Mouse (Mus musculus) induced T-regulatory cell, adult 2 months (primary cell): ENCODE data around the gene Xbp1.

Experiments
- DNase-seq: peaks from one replicate; pipeline ENCODE4 v3.0.0-alpha.2; 2012; ENCODE audit warnings: low read depth

Xbp1 gene

GRCm38 (mm10) chr11:5571856-5572255 lies 51.4 kb downstream of the Xbp1 start:
- DNase-seq, result no peak

- no peak for DNase-seq
Measured at GRCm38 (mm10) chr11:5573821-5574220, 53.4 kb downstream of the Xbp1 start.

DNA sequence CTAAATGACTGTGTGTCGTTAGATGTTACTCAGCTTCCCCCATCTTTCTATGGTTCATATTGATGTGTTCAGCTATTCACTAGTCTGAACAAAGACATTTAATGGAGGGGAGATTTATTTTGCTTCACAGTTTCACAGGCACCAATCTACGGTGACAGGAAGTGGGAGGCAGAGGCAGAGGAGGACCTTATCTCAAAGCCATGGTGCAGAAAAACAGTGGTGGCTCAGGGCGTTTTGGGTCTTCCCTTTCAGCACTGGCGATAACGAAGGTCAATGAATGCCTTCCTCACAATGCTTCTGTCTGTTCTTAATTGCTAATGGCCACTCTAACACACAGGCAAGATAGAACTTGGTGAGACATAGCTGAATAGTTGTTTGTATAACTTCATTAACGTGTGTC lies 54.6 kb downstream of the Xbp1 start:
- DNase-seq, result peak; percentile 55
